Mouse (Mus musculus) hindbrain, embryonic 15.5 days (tissue): ENCODE measurements around the gene Cmtm8. TPM values are rescaled to one million over a fixed set of nuclear protein-coding genes. Genes with fewer than 3 reads are reported as not detected.

ENCODE experiments used
- ATAC-seq: fragments of 200-750 bp; cut with Nextera tagmentation; 2 replicates; pipeline ENCODE4 v1.8.0; 2017; ENCODE audit warnings: low read depth, moderate number of reproducible peaks, moderate TSS enrichment; ENCODE audit not compliant: low FRiP score
- H3K27ac ChIP-seq: fragments of 300-500 bp; sonication (generic); replicated peaks from 2 replicates; pipeline ENCODE4 v1.5.1; 2015; ENCODE audit warnings: mild to moderate bottlenecking, inconsistent platforms
- H3K27me3 ChIP-seq: fragments of 300-500 bp; sonication (generic); 2 replicates; pipeline ENCODE4 v1.6.1; 2015; ENCODE audit warnings: control low read depth, inconsistent platforms
- H3K36me3 ChIP-seq: fragments of 300-500 bp; sonication (generic); 2 replicates; pipeline ENCODE4 v1.6.1; 2015; ENCODE audit warnings: control low read depth, inconsistent platforms
- H3K4me1 ChIP-seq: fragments of 300-500 bp; sonication (generic); replicated peaks from 2 replicates; pipeline ENCODE4 v1.6.1; 2015; ENCODE audit warnings: control low read depth, inconsistent platforms
- H3K4me2 ChIP-seq: fragments of 300-500 bp; sonication (generic); 2 replicates; pipeline ENCODE4 v1.6.1; 2015; ENCODE audit warnings: moderate library complexity, mild to moderate bottlenecking, inconsistent platforms
- H3K4me3 ChIP-seq: fragments of 300-500 bp; sonication (generic); 2 replicates; pipeline ENCODE4 v1.5.1; 2015; ENCODE audit warnings: mild to moderate bottlenecking, inconsistent platforms
- H3K9ac ChIP-seq: fragments of 300-500 bp; sonication (generic); 2 replicates; pipeline ENCODE4 v1.6.1; 2015; ENCODE audit warnings: inconsistent platforms
- H3K9me3 ChIP-seq: fragments of 300-500 bp; sonication (generic); 2 replicates; pipeline ENCODE4 v1.6.1; 2016; ENCODE audit warnings: control low read depth, inconsistent platforms
- WGBS: fragments of 180-500 bp; shearing (Covaris S2); methylation state at CpG from one replicate; pipeline ENCODE4 v1.1.7; 2015; 5-methylcytosine and 5-hydroxymethylcytosine counted together
- polyA plus RNA-seq: library from polyadenylated mRNA; unstranded; fragments of >200 nt; fragmentation: Nextera tagmentation; extraction: Ambion mirVana; gene quantifications from 2 replicates; pipeline ENCODE4 v1.2.1, GENCODE M21; 2015

Cmtm8 gene
- polyA plus RNA-seq, 1 experiment from 2014 or later: 8.6 TPM

GRCm38 (mm10) chr9:114851419-114852190, 7.6 kb upstream of the Cmtm8 start:
- 82% methylated on average over 8 of the region's 8 CpGs for WGBS
- no peak for ATAC-seq
- Histone ChIP-seq H3K27me3 (no peaks in the 10 kb centered on the region), H3K4me1 (0 out of 2 replicates have a peak, but pooled peaks cover 3% of the 10 kb centered on the region), H3K36me3 (no peaks in the 10 kb centered on the region), H3K4me3 (no peak overlapping the region), H3K9ac (no peak overlapping the region), H3K9me3 (no peaks in the 10 kb centered on the region), H3K27ac (no peak overlapping the region), H3K4me2 (no peak overlapping the region)

- H3K9me3 ChIP-seq: no peaks in the 10 kb centered on the region
- peak; percentile 63; the same call in 1 of the 2 replicates for ATAC-seq
- H3K27me3 ChIP-seq: peaks cover 26% of the 10 kb centered on the region
- H3K36me3 ChIP-seq: no peaks in the 10 kb centered on the region
- 0% methylated on average over 33 of the region's 40 CpGs for WGBS
- H3K4me1 ChIP-seq: peaks cover 14% of the 10 kb centered on the region
- peak overlapping the region; percentile 76 for H3K4me3 ChIP-seq
- H3K9ac ChIP-seq: peak overlapping the region; percentile 58
- H3K27ac ChIP-seq: no peak overlapping the region
- peak overlapping the region; percentile 100 for H3K4me2 ChIP-seq
These were observed 331 bp downstream of the Cmtm8 start for GRCm38 (mm10) chr9:114843634-114844016.

GRCm38 (mm10) chr9:114842886-114843285, 1.1 kb downstream of the Cmtm8 start:
- H3K4me3 ChIP-seq: peak overlapping the region; percentile 76; the same call in 1 of the 2 replicates
- H3K27ac ChIP-seq: no peak overlapping the region
- no peaks in the 10 kb centered on the region for H3K36me3 ChIP-seq
- 30% methylated on average over 9 of the region's 9 CpGs for WGBS
- peaks cover 26% of the 10 kb centered on the region for H3K27me3 ChIP-seq
- no peak overlapping the region for H3K9ac ChIP-seq
- no peak for ATAC-seq
- no peaks in the 10 kb centered on the region for H3K9me3 ChIP-seq
- H3K4me1 ChIP-seq: peaks cover 14% of the 10 kb centered on the region
- peak overlapping the region; percentile 100 for H3K4me2 ChIP-seq

GRCm38 (mm10) chr9:114842269-114842668, 1.7 kb downstream of the Cmtm8 start:
- no peak overlapping the region for H3K27ac ChIP-seq
- peaks cover 14% of the 10 kb centered on the region for H3K4me1 ChIP-seq
- no peaks in the 10 kb centered on the region for H3K9me3 ChIP-seq
- H3K4me2 ChIP-seq: no peak overlapping the region
- H3K36me3 ChIP-seq: no peaks in the 10 kb centered on the region
- WGBS: 85% methylated on average over 7 of the region's 7 CpGs
- no peak for ATAC-seq
- H3K9ac ChIP-seq: no peak overlapping the region
- no peak overlapping the region for H3K4me3 ChIP-seq
- H3K27me3 ChIP-seq: peaks cover 26% of the 10 kb centered on the region

GRCm38 (mm10) chr9:114838870-114839269, 5.1 kb downstream of the Cmtm8 start:
- H3K4me3 ChIP-seq: no peak overlapping the region
- 85% methylated on average over 5 of the region's 5 CpGs for WGBS
- H3K4me2 ChIP-seq: no peak overlapping the region
- no peak overlapping the region for H3K9ac ChIP-seq
- ATAC-seq: no peak
- H3K27me3 ChIP-seq: peaks cover 9% of the 10 kb centered on the region
- H3K36me3 ChIP-seq: no peaks in the 10 kb centered on the region
- H3K4me1 ChIP-seq: peaks cover 6% of the 10 kb centered on the region; the same call in 1 of the 2 replicates
- H3K9me3 ChIP-seq: no peaks in the 10 kb centered on the region
- H3K27ac ChIP-seq: no peak overlapping the region

GRCm38 (mm10) chr9:114831527-114831926, 12.4 kb downstream of the Cmtm8 start:
- ATAC-seq: no peak
- H3K4me3 ChIP-seq: no peak overlapping the region
- no peaks in the 10 kb centered on the region for H3K9me3 ChIP-seq
- H3K27me3 ChIP-seq: no peaks in the 10 kb centered on the region
- no peaks in the 10 kb centered on the region for H3K36me3 ChIP-seq
- whole genome bisulfite sequencing: 62% methylated on average over 6 of the region's 6 CpGs
- no peak overlapping the region for H3K9ac ChIP-seq
- no peaks in the 10 kb centered on the region for H3K4me1 ChIP-seq
- H3K4me2 ChIP-seq: no peak overlapping the region
- no peak overlapping the region for H3K27ac ChIP-seq

GRCm38 (mm10) chr9:114830351-114830750, 13.6 kb downstream of the Cmtm8 start:
- no peak overlapping the region for H3K27ac ChIP-seq

GRCm38 (mm10) chr9:114829669-114830068, 14.3 kb downstream of the Cmtm8 start:
- H3K4me2 ChIP-seq: no peak overlapping the region
- H3K9ac ChIP-seq: no peak overlapping the region
- no peaks in the 10 kb centered on the region for H3K36me3 ChIP-seq
- H3K27me3 ChIP-seq: no peaks in the 10 kb centered on the region
- no peak overlapping the region for H3K4me3 ChIP-seq
- H3K4me1 ChIP-seq: no peaks in the 10 kb centered on the region
- WGBS: 87% methylated on average over 8 of the region's 8 CpGs
- ATAC-seq: no peak
- H3K27ac ChIP-seq: no peak overlapping the region
- no peaks in the 10 kb centered on the region for H3K9me3 ChIP-seq

More at GRCm38 (mm10) chr9:114830351-114830750, 13.6 kb downstream of the Cmtm8 start:
- 28% methylated on average over 7 of the region's 7 CpGs for WGBS
- no peaks in the 10 kb centered on the region for H3K4me1 ChIP-seq
- H3K9me3 ChIP-seq: no peaks in the 10 kb centered on the region
- H3K27me3 ChIP-seq: no peaks in the 10 kb centered on the region
- H3K4me2 ChIP-seq: no peak overlapping the region
- no peak overlapping the region for H3K9ac ChIP-seq
- no peak overlapping the region for H3K4me3 ChIP-seq
- H3K36me3 ChIP-seq: no peaks in the 10 kb centered on the region
- ATAC-seq: no peak

GRCm38 (mm10) chr9:114828377-114828776, 15.6 kb downstream of the Cmtm8 start:
- H3K4me1 ChIP-seq: no peaks in the 10 kb centered on the region
- no peak overlapping the region for H3K4me2 ChIP-seq
- no peak overlapping the region for H3K4me3 ChIP-seq
- no peaks in the 10 kb centered on the region for H3K9me3 ChIP-seq
- H3K27me3 ChIP-seq: no peaks in the 10 kb centered on the region
- no peak overlapping the region for H3K27ac ChIP-seq
- no peak overlapping the region for H3K9ac ChIP-seq
- WGBS: 97% methylated on average over 6 of the region's 6 CpGs
- H3K36me3 ChIP-seq: no peaks in the 10 kb centered on the region
- no peak for ATAC-seq

GRCm38 (mm10) chr9:114827242-114827852, 16.6 kb downstream of the Cmtm8 start:
- Histone ChIP-seq H3K9ac (no peak overlapping the region), H3K4me3 (no peak overlapping the region), H3K4me2 (no peak overlapping the region), H3K36me3 (no peaks in the 10 kb centered on the region), H3K4me1 (no peaks in the 10 kb centered on the region), H3K9me3 (no peaks in the 10 kb centered on the region), H3K27ac (no peak overlapping the region), H3K27me3 (no peaks in the 10 kb centered on the region)
- no peak for ATAC-seq
- WGBS: 50% methylated on average over 1 of the region's 1 CpGs

GRCm38 (mm10) chr9:114824166-114824565, 19.8 kb downstream of the Cmtm8 start:
- Histone ChIP-seq H3K4me1 (no peaks in the 10 kb centered on the region), H3K9me3 (no peaks in the 10 kb centered on the region), H3K27ac (no peak overlapping the region), H3K4me2 (no peak overlapping the region), H3K27me3 (no peaks in the 10 kb centered on the region), H3K9ac (no peak overlapping the region), H3K4me3 (no peak overlapping the region), H3K36me3 (no peaks in the 10 kb centered on the region)
- no peak for ATAC-seq
- WGBS: 95% methylated on average over 7 of the region's 7 CpGs

- no peak for ATAC-seq
- 88% methylated on average over 15 of the region's 15 CpGs for WGBS
- no peaks in the 10 kb centered on the region for H3K4me1 ChIP-seq
- no peaks in the 10 kb centered on the region for H3K9me3 ChIP-seq
- no peak overlapping the region for H3K9ac ChIP-seq
- H3K4me3 ChIP-seq: no peak overlapping the region
- H3K27me3 ChIP-seq: no peaks in the 10 kb centered on the region
- no peaks in the 10 kb centered on the region for H3K36me3 ChIP-seq
- H3K27ac ChIP-seq: no peak overlapping the region
- no peak overlapping the region for H3K4me2 ChIP-seq
These were observed 22.2 kb downstream of the Cmtm8 start for GRCm38 (mm10) chr9:114821548-114822289.
